Mouse (Mus musculus) thymus, postnatal 25 days (tissue): ENCODE results near the gene Gm47996.

Experiments
- DNase-seq: peaks from one replicate; pipeline ENCODE4 v3.0.0; 2022

Gm47996 gene

DNA sequence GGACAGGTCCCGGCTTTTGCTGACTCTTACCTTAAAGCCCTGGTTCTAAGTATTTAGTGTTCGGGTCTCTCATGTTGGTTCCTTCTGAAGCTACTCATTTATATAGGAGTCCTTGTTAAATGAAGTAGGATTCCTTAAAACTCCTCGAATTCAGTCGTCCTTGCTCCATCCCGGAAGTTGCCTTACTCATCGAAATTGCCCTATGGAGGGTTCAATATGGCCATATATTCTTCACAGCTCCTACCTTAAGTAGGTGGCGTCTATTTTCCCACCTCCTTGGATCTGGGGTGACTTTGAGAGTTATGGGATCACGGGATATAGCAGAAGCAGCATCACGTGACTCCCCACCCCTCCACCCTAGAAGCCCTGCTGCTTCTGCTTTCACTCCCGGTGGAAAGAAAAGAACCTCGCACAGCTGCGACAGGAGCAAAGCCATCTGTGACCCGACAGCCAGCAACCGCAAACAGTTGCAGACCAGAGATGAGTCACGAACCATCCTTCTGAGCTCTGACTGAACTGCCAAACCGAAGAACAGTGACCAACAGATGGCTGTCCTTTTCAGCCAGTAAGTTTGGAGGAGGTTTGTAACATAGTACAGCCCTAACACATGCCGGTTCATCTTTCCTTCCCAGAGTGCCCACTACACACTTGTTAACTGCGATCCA, 40.7 kb downstream of the Gm47996 start:
- DNase-seq: peak; percentile 44

DNA sequence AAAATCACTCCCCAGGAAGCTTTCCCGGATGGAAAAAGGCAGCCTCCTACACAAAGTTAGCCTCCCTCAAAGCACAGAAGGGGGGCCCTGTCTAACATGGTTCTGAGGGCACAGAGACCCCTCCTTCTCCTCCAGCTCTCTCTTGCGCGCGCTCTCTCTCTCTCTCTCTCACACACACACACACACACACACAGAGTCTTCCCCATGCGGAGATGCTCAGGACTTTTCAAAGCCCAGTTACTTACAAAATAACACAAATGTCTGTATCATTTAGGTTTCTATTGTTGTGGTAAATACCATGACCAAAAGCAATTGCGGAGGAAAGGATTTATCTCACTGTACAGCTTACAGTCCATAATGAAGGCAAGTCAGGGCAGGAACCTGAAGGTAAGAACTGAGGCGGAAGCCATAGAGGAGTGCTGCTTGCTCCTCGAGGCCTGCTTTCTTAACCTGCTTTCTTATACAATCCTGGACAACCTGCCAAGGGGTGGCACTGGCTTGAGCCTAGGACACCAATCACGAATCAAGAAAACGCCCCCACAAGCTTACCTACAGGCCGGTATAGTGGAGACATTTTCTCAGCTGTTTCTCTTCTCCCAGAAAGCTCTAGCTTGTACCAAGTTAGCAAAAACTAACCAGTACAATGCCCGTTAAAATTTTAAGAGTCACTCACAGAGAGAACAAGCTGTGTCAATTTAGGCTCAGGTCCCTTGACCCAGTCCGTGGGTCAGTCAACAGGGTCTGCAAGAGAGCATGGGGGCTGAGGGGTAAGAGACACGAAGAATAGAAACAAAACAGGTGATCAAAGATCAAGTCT, 41.5 kb downstream of the Gm47996 start:
- DNase-seq: no peak

- DNase-seq: no peak
Measured at GRCm38 (mm10) chr1:151255422-151255821, 45.5 kb downstream of the Gm47996 start.

- DNase-seq: no peak
Measured at GRCm38 (mm10) chr1:151258090-151258954, 48.4 kb downstream of the Gm47996 start.

GRCm38 (mm10) chr1:151259061-151259460, 49.1 kb downstream of the Gm47996 start:
- DNase-seq: no peak
